Mouse (Mus musculus): ENCODE results near the gene Cyba. TPM values are rescaled to one million over a fixed set of nuclear protein-coding genes. Genes with fewer than 3 reads are reported as not detected.

The Cyba gene
- polyA plus RNA-seq, 1 experiment from 2014 or later, result 118 TPM

DNA sequence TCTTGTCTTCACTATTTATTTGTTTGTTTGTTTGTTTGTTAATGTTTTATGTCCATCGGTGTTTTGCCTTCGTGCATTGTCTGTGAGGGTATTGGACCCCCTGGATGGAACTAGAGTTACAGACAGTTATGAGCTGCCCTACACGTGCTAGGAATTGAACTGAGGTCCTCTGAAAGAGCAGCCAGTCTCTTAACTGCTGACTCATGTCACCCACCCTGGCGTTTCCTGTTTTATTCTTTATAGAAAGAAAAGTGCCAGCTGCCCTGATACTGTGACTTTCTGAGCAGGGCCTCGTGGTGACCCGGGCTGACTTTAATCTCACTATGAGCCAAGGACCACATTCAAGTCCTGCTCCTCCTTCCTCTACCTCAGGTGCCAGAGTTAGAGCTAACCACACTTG lies 17.2 kb downstream of the Cyba start:
- no peak for ATAC-seq (ENCODE audit: insufficient number of reproducible peaks, insufficient read depth, low FRiP score, low TSS enrichment, low read depth)
- no peaks in the 10 kb centered on the region for H3K9me3 ChIP-seq
- H3K36me3 ChIP-seq, result peaks cover 89% of the 10 kb centered on the region
- 92% methylated on average over 6 of the region's 6 CpGs for WGBS
- H3K4me2 ChIP-seq, result no peak overlapping the region
- no peak overlapping the region for H3K27ac ChIP-seq
- H3K4me3 ChIP-seq, result no peak overlapping the region
- no peaks in the 10 kb centered on the region for H3K4me1 ChIP-seq
- H3K27me3 ChIP-seq, result no peaks in the 10 kb centered on the region
- H3K9ac ChIP-seq, result no peak overlapping the region

DNA sequence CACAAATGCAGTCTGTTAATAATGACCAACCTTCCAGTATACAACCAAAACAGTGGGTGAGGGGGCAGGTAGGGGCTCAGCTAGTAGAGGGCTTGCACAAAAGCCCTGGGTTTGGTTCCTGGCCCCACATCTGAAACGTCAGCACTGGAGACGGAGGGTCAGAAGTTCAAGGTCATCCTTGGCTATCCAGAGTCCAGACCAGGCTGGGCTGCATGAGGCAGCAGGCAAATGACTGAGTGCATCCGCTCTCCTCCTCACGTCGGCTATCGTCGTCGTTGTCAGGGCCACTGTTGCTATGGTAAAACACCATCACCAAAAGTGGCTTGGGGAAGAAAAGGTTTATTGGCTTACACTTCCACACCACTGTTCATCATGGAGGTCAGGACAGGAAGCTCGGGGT lies 18.4 kb downstream of the Cyba start:
- 86% methylated on average over 9 of the region's 9 CpGs for WGBS
- H3K4me1 ChIP-seq, result no peaks in the 10 kb centered on the region
- H3K36me3 ChIP-seq, result peaks cover 95% of the 10 kb centered on the region

DNA sequence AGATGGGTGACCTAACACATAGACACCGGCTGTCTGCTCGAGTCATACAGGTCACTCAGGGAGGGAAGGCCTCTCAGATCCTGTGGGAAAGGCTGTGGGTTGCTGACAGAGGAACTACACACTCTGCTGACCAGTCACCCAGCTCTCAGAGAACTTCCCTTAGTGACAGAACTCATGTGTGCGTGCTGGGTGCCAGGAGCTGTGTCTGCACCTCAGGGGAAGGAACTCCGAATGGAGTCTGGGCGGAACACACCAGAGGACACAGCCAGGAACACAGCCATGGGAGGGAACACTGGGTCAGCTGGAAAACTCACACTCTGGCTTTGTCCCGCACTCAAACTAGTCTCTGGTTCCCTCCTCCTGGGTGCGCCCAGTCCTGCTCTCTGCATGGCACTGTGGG lies 25.1 kb downstream of the Cyba start:
- Histone ChIP-seq H3K27me3 (no peaks in the 10 kb centered on the region), H3K4me1 (no peaks in the 10 kb centered on the region), H3K27ac (no peak overlapping the region), H3K9ac (no peak overlapping the region), H3K9me3 (no peaks in the 10 kb centered on the region), H3K36me3 (peaks cover 99% of the 10 kb centered on the region), H3K4me3 (no peak overlapping the region), H3K4me2 (no peak overlapping the region)
- 94% methylated on average over 7 of the region's 7 CpGs for WGBS
- ATAC-seq (ENCODE audit: insufficient number of reproducible peaks, insufficient read depth, low FRiP score, low TSS enrichment, low read depth), result no peak

More for the DNA sequence above, 18.4 kb downstream of the Cyba start:
- Histone ChIP-seq H3K9ac (no peak overlapping the region), H3K4me2 (no peak overlapping the region), H3K4me3 (no peak overlapping the region), H3K27me3 (no peaks in the 10 kb centered on the region), H3K9me3 (no peaks in the 10 kb centered on the region), H3K27ac (no peak overlapping the region)
- ATAC-seq (ENCODE audit: insufficient number of reproducible peaks, insufficient read depth, low FRiP score, low TSS enrichment, low read depth), result no peak

- no peaks in the 10 kb centered on the region for H3K9me3 ChIP-seq
- H3K4me2 ChIP-seq, result no peak overlapping the region
- WGBS, result 91% methylated on average over 9 of the region's 9 CpGs
- H3K4me1 ChIP-seq, result no peaks in the 10 kb centered on the region
- no peak for ATAC-seq (ENCODE audit: insufficient number of reproducible peaks, insufficient read depth, low FRiP score, low TSS enrichment, low read depth)
- no peak overlapping the region for H3K27ac ChIP-seq
- no peaks in the 10 kb centered on the region for H3K27me3 ChIP-seq
- H3K4me3 ChIP-seq, result no peak overlapping the region
- peaks cover 99% of the 10 kb centered on the region for H3K36me3 ChIP-seq
- no peak overlapping the region for H3K9ac ChIP-seq
These were observed 27.5 kb downstream of the Cyba start for GRCm38 (mm10) chr8:122405146-122405805.

DNA sequence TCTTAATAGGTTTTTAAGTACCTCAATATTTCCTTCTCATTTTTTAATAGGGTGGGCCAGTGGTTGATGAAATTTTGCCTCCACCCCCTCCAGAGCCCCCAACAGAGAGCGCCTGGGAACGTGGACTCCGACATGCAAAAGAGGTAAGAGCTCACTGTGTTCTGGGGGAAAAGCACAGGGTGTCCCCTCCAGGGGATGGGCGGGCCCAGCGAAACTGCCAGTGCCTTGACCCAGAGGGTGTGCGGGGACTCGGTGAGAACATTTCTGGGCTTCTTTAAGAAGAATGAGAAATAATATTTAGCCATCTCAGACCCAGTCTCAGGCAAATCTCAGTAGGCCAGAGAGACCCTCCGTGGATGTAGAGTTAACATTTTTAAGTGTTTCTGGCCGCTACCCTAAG lies 34.5 kb downstream of the Cyba start:
- Histone ChIP-seq H3K4me1 (no peaks in the 10 kb centered on the region), H3K9ac (no peak overlapping the region), H3K4me3 (no peak overlapping the region), H3K27me3 (no peaks in the 10 kb centered on the region), H3K9me3 (no peaks in the 10 kb centered on the region), H3K27ac (no peak overlapping the region), H3K36me3 (peaks cover 91% of the 10 kb centered on the region), H3K4me2 (no peak overlapping the region)
- no peak for ATAC-seq (ENCODE audit: insufficient number of reproducible peaks, insufficient read depth, low FRiP score, low TSS enrichment, low read depth)
- 94% methylated on average over 9 of the region's 9 CpGs for WGBS

- WGBS, result 84% methylated on average over 6 of the region's 6 CpGs
- Histone ChIP-seq H3K4me2 (no peak overlapping the region), H3K4me1 (no peaks in the 10 kb centered on the region), H3K36me3 (peaks cover 87% of the 10 kb centered on the region), H3K4me3 (no peak overlapping the region), H3K27ac (no peak overlapping the region), H3K9me3 (no peaks in the 10 kb centered on the region), H3K27me3 (no peaks in the 10 kb centered on the region), H3K9ac (no peak overlapping the region)
- no peak for ATAC-seq (ENCODE audit: insufficient number of reproducible peaks, insufficient read depth, low FRiP score, low TSS enrichment, low read depth)
These were observed 37.4 kb downstream of the Cyba start for GRCm38 (mm10) chr8:122395291-122395690.

GRCm38 (mm10) chr8:122393717-122394116 lies 39.0 kb downstream of the Cyba start:
- H3K4me2 ChIP-seq, result no peak overlapping the region
- H3K4me3 ChIP-seq, result no peak overlapping the region
- H3K4me1 ChIP-seq, result no peaks in the 10 kb centered on the region
- H3K27ac ChIP-seq, result no peak overlapping the region
- H3K9me3 ChIP-seq, result no peaks in the 10 kb centered on the region
- ATAC-seq (ENCODE audit: insufficient number of reproducible peaks, insufficient read depth, low FRiP score, low TSS enrichment, low read depth), result no peak
- H3K9ac ChIP-seq, result no peak overlapping the region
- peaks cover 87% of the 10 kb centered on the region for H3K36me3 ChIP-seq
- H3K27me3 ChIP-seq, result no peaks in the 10 kb centered on the region

- no peak overlapping the region for H3K4me2 ChIP-seq
- no peaks in the 10 kb centered on the region for H3K9me3 ChIP-seq
- no peaks in the 10 kb centered on the region for H3K4me1 ChIP-seq
- no peak overlapping the region for H3K9ac ChIP-seq
- H3K27ac ChIP-seq, result no peak overlapping the region
- no peak for ATAC-seq (ENCODE audit: insufficient number of reproducible peaks, insufficient read depth, low FRiP score, low TSS enrichment, low read depth)
- H3K27me3 ChIP-seq, result no peaks in the 10 kb centered on the region
- WGBS, result 76% methylated on average over 3 of the region's 3 CpGs
- no peak overlapping the region for H3K4me3 ChIP-seq
- H3K36me3 ChIP-seq, result peaks cover 94% of the 10 kb centered on the region
These were observed 42.0 kb downstream of the Cyba start for GRCm38 (mm10) chr8:122390758-122391157.

- H3K9me3 ChIP-seq, result no peaks in the 10 kb centered on the region
- no peaks in the 10 kb centered on the region for H3K4me1 ChIP-seq
- whole genome bisulfite sequencing, result 88% methylated on average over 3 of the region's 3 CpGs
- no peak overlapping the region for H3K27ac ChIP-seq
- no peak overlapping the region for H3K4me2 ChIP-seq
- no peaks in the 10 kb centered on the region for H3K27me3 ChIP-seq
- ATAC-seq (ENCODE audit: insufficient number of reproducible peaks, insufficient read depth, low FRiP score, low TSS enrichment, low read depth), result no peak
- no peak overlapping the region for H3K4me3 ChIP-seq
- H3K9ac ChIP-seq, result no peak overlapping the region
- peaks cover 96% of the 10 kb centered on the region for H3K36me3 ChIP-seq
These were observed 43.4 kb downstream of the Cyba start for GRCm38 (mm10) chr8:122389357-122389756.

DNA sequence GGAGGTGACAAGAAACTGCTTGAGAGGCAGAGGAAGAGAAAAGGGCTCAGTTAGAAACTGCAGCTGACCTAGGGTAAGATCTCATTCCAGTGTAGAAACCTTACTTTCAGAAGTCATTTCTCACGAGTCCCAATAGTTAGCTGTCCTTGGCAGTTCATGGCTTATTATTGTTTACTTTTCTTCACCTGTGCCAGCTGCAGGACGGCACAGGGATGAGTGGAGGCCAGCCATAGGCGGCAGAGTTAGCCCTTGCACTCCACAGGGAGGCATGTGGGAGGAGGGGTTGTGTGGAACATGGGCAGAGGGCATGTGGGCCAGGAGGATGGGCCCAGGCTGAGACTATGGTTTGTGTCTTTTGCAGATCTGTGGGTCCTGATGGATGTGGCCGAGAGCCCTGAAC lies 49.7 kb downstream of the Cyba start:
- H3K36me3 ChIP-seq, result peaks cover 75% of the 10 kb centered on the region

DNA sequence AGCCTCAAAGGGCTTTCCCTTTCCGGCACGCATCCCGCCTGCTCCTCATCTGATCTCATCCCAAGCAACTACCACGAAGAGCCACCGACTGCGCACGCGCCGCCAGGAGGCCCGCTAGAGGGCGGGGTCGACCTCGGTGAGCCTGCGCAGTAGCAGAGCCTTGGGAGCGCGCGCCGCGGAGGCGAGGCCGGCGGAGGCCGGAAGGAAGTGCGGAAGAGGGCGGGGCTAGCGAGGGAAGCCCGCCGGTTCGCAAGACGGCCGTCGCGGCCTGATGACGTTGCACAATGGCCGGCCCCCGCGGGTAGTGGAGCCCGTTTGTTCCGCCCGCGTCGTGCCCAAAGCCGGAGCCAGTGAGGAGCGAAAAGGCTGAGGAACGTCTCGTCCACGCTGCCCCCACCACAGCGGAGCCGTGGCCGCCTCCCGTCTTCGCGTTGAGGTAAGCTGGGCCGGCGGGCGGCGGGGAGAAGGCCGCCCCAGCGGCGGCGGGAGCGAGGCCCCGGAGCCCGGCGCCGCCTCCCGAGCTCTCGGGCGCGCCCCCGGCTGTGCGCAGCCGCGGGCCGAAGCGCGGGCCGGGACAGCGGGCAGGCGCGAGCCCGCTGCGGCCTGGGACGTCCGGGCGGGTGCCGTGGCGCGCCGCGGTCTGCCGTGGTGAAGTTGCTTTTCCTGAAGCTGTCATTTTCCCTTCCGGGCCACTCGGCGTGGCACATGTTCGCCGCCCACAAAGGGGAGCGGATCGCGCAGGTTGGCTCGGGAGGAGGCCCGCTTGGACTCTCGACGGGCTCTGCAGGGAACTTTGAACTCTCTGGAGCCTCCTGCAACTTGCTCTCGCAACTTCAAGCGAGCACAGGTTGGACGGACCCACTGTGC lies 56.1 kb downstream of the Cyba start, which contains the start of gene Zc3h18:
TSS of gene Zc3h18 (plus strand) at position 245 of the 867 bp plus-strand sequence.
- Histone ChIP-seq H3K27me3 (no peaks in the 10 kb centered on the region), H3K27ac (peak within 1 kb of the TSS; percentile 93), H3K9me3 (no peaks in the 10 kb centered on the region), H3K9ac (peak within 1 kb of the TSS; percentile 93), H3K36me3 (peaks cover 20% of the 10 kb centered on the region), H3K4me2 (peak within 1 kb of the TSS; percentile 80), H3K4me1 (peaks cover 20% of the 10 kb centered on the region), H3K4me3 (peak within 1 kb of the TSS; percentile 95)
- ATAC-seq (ENCODE audit: insufficient number of reproducible peaks, insufficient read depth, low FRiP score, low TSS enrichment, low read depth), result peak; percentile 90
- WGBS, result under 1% methylated on average over 95 of the region's 107 CpGs

More for the DNA sequence above, 49.7 kb downstream of the Cyba start:
- no peak overlapping the region for H3K9ac ChIP-seq
- 87% methylated on average over 4 of the region's 4 CpGs for WGBS
- H3K27me3 ChIP-seq, result no peaks in the 10 kb centered on the region
- peaks cover 4% of the 10 kb centered on the region for H3K4me1 ChIP-seq
- H3K4me2 ChIP-seq, result no peak overlapping the region
- no peak for ATAC-seq (ENCODE audit: insufficient number of reproducible peaks, insufficient read depth, low FRiP score, low TSS enrichment, low read depth)
- H3K4me3 ChIP-seq, result no peak overlapping the region
- H3K27ac ChIP-seq, result no peak overlapping the region
- no peaks in the 10 kb centered on the region for H3K9me3 ChIP-seq

Data from embryonic facial prominence, embryonic 13.5 days (tissue).